Mouse (Mus musculus): ENCODE results near the gene Alg10b. TPM values are rescaled to one million over a fixed set of nuclear protein-coding genes. Genes with fewer than 3 reads are reported as not detected.
"Not testable (repeated sequence)": the region's sequence is repeated elsewhere in the genome, so short reads cannot be mapped to it uniquely, and the experiment has no call there.

The Alg10b gene
- 12.5 and 13.5 TPM in 2 replicates for polyA plus RNA-seq (2015; fragmentation: Nextera tagmentation; extraction: Ambion mirVana)

GRCm38 (mm10) chr15:90223969-90224750 is at the start of gene Alg10b:
Gene Alg10b (plus strand): TSS chr15:90224311.
- no peaks in the 10 kb centered on the region for H3K9me3 ChIP-seq (ENCODE audit: low read length)
- peak within 1 kb of the TSS; percentile 56 for H3K4me3 ChIP-seq (ENCODE audit: low read depth, low read length)
- H3K36me3 ChIP-seq (ENCODE audit: insufficient read depth, low read length): 0 out of 2 replicates have a peak, but pooled peaks cover 12% of the 10 kb centered on the region
- peak; percentile 25 for TF ChIP-seq CTCF (IDR thresholded peaks at IDR 0.05)
- TF ChIP-seq EP300 (IDR thresholded peaks at IDR 0.05): no peak
- H3K4me2 ChIP-seq (replicated peaks; ENCODE audit: low read depth, low read length): peak within 1 kb of the TSS; percentile 83
- peak within 1 kb of the TSS; percentile 73 for H3K9ac ChIP-seq (replicated peaks; ENCODE audit: low read depth)
- H3K27ac ChIP-seq (ENCODE audit: low read length): peak within 1 kb of the TSS; percentile 77
- H3K4me1 ChIP-seq (ENCODE audit: insufficient read depth, low read depth, low read length): no peaks in the 10 kb centered on the region; the same call in 1 of the 2 replicates
- peak; percentile 97 for DNase-seq (ENCODE audit: low spot score)
- under 1% methylated on average over 46 of the region's 59 CpGs for WGBS
- ATAC-seq: peak; percentile 99
- no peaks in the 10 kb centered on the region for H3K27me3 ChIP-seq (replicated peaks; ENCODE audit: insufficient read depth, low read length)

- 73% methylated on average over 8 of the region's 8 CpGs for WGBS
Measured at GRCm38 (mm10) chr15:90183108-90183507, 41.0 kb upstream of the Alg10b start.

DNA sequence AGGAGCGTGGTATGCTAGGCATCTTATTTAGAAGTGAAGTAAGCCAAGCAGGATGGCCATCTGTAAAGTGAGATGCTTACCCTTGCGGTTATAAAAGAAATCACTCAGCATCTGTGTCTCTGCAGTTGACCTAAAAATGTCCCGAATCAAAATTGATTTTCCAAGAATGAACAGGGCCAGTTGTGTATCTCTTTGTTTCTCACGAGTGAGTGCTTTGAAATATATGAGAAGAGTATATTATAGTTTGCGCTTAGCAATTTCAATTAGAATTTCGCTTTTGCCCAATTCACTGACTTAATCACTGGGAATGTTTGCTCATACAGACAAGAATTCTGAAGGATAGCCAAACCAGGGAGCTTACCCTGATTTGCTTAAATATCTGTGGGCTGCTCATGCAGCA is 40.6 kb upstream of the Alg10b start:
- Histone ChIP-seq H3K27ac (ENCODE audit: low read length) (no peak overlapping the region), H3K27me3 (replicated peaks; ENCODE audit: insufficient read depth, low read length) (no peaks in the 10 kb centered on the region), H3K9ac (replicated peaks; ENCODE audit: low read depth) (no peak overlapping the region), H3K4me2 (replicated peaks; ENCODE audit: low read depth, low read length) (no peak overlapping the region), H3K4me1 (ENCODE audit: insufficient read depth, low read depth, low read length) (no peaks in the 10 kb centered on the region), H3K9me3 (ENCODE audit: low read length) (no peaks in the 10 kb centered on the region), H3K4me3 (ENCODE audit: low read depth, low read length) (no peak overlapping the region), H3K36me3 (ENCODE audit: insufficient read depth, low read length) (no peaks in the 10 kb centered on the region)
- 93% methylated on average over 6 of the region's 6 CpGs for WGBS
- ATAC-seq: no peak
- TF ChIP-seq EP300 (IDR thresholded peaks at IDR 0.05): no peak
- TF ChIP-seq CTCF (IDR thresholded peaks at IDR 0.05): no peak
- DNase-seq (ENCODE audit: low spot score): no peak

More at GRCm38 (mm10) chr15:90183108-90183507, 41.0 kb upstream of the Alg10b start:
- not testable (repeated sequence) for DNase-seq (ENCODE audit: low spot score); H3K4me1 ChIP-seq (ENCODE audit: insufficient read depth, low read depth, low read length); H3K9ac ChIP-seq (replicated peaks; ENCODE audit: low read depth); H3K9me3 ChIP-seq (ENCODE audit: low read length); ATAC-seq; H3K4me2 ChIP-seq (replicated peaks; ENCODE audit: low read depth, low read length); H3K4me3 ChIP-seq (ENCODE audit: low read depth, low read length); H3K27me3 ChIP-seq (replicated peaks; ENCODE audit: insufficient read depth, low read length); H3K27ac ChIP-seq (ENCODE audit: low read length); H3K36me3 ChIP-seq (ENCODE audit: insufficient read depth, low read length)

DNA sequence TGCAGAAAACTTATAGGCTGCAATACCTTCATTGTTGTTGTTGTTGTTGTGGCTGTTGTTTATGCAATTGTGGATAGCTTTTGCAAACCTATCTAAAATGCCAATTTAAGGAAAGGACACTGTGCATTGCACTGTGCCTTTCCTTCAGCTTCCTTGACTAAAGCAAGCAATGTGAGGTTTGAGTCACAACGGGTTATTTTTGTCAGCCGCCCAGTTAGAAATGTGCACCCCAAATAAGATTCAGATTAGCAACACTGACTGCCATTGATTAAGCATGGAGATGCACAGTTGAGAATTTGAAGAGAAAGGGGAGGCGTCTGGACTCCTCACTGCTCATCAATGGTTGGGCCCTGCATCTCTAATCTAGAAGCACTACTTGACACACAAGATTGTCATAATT is 39.4 kb upstream of the Alg10b start:
- H3K27me3 ChIP-seq (replicated peaks; ENCODE audit: insufficient read depth, low read length): no peaks in the 10 kb centered on the region
- H3K4me2 ChIP-seq (replicated peaks; ENCODE audit: low read depth, low read length): no peak overlapping the region
- no peak for DNase-seq (ENCODE audit: low spot score)
- H3K36me3 ChIP-seq (ENCODE audit: insufficient read depth, low read length): no peaks in the 10 kb centered on the region
- H3K4me3 ChIP-seq (ENCODE audit: low read depth, low read length): no peak overlapping the region
- H3K4me1 ChIP-seq (ENCODE audit: insufficient read depth, low read depth, low read length): no peaks in the 10 kb centered on the region
- 86% methylated on average over 3 of the region's 3 CpGs for WGBS
- H3K9me3 ChIP-seq (ENCODE audit: low read length): no peaks in the 10 kb centered on the region
- H3K9ac ChIP-seq (replicated peaks; ENCODE audit: low read depth): no peak overlapping the region
- no peak overlapping the region for H3K27ac ChIP-seq (ENCODE audit: low read length)
- TF ChIP-seq CTCF (IDR thresholded peaks at IDR 0.05) (no peak), EP300 (IDR thresholded peaks at IDR 0.05) (no peak)
- no peak for ATAC-seq

DNA sequence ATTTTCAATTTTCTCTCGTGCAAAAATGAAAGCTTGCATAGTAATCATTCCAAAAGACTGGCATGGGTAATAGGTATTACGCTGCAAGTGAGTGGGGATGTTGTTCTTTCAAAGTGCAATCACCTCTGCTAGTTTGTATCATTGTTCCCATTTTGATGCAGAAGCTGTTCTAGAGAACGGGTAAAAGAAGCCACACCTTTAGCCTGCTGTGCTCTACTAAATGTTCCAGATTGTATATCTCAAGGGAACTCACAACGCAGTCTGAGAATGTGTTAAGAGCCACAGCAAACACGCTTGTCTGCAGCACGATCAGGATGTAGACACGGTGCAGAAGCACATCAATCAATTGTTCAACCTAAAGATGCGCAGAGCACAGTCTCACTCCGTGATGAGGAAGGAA is 34.6 kb upstream of the Alg10b start:
- no peak overlapping the region for H3K9ac ChIP-seq (replicated peaks; ENCODE audit: low read depth)
- H3K4me3 ChIP-seq (ENCODE audit: low read depth, low read length): no peak overlapping the region
- DNase-seq (ENCODE audit: low spot score) (no peak), ATAC-seq (no peak)
- no peak overlapping the region for H3K4me2 ChIP-seq (replicated peaks; ENCODE audit: low read depth, low read length)
- 53% methylated on average over 9 of the region's 9 CpGs for WGBS
- no peaks in the 10 kb centered on the region for H3K27me3 ChIP-seq (replicated peaks; ENCODE audit: insufficient read depth, low read length)
- no peak overlapping the region for H3K27ac ChIP-seq (ENCODE audit: low read length)
- no peaks in the 10 kb centered on the region for H3K4me1 ChIP-seq (ENCODE audit: insufficient read depth, low read depth, low read length)
- H3K36me3 ChIP-seq (ENCODE audit: insufficient read depth, low read length): no peaks in the 10 kb centered on the region
- TF ChIP-seq CTCF (IDR thresholded peaks at IDR 0.05): no peak
- no peak for TF ChIP-seq EP300 (IDR thresholded peaks at IDR 0.05)
- H3K9me3 ChIP-seq (ENCODE audit: low read length): no peaks in the 10 kb centered on the region

DNA sequence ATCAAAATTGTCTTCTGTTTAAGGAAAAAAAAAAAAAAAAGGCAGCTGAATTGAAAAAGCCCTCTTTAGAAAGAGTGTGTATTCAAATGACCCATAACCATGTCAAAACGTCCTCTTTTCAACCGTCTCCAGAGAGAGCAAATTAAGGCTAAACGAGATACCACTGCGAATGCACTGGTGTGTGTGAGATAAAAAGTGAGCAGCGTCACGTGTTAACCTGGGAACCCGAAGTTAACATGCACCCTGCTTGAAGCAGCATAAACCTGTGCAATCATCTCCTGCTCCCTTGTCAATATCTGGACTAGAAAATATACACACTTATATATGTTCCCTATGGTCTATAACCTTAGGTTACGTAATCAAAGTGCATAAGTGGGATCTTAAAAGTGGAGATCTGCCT is 10.2 kb upstream of the Alg10b start:
- Histone ChIP-seq H3K36me3 (ENCODE audit: insufficient read depth, low read length) (no peaks in the 10 kb centered on the region), H3K4me2 (replicated peaks; ENCODE audit: low read depth, low read length) (no peak overlapping the region), H3K27ac (ENCODE audit: low read length) (no peak overlapping the region), H3K9me3 (ENCODE audit: low read length) (no peaks in the 10 kb centered on the region), H3K4me1 (ENCODE audit: insufficient read depth, low read depth, low read length) (no peaks in the 10 kb centered on the region), H3K4me3 (ENCODE audit: low read depth, low read length) (no peak overlapping the region), H3K27me3 (replicated peaks; ENCODE audit: insufficient read depth, low read length) (no peaks in the 10 kb centered on the region), H3K9ac (replicated peaks; ENCODE audit: low read depth) (no peak overlapping the region)
- TF ChIP-seq CTCF (IDR thresholded peaks at IDR 0.05) (no peak), EP300 (IDR thresholded peaks at IDR 0.05) (no peak)
- ATAC-seq (no peak), DNase-seq (ENCODE audit: low spot score) (no peak)
- WGBS: 79% methylated on average over 8 of the region's 8 CpGs

All from lung, postnatal 0 days (tissue).